Comparison of ENCODE assay signal across 8 mouse cellular contexts in genomic region chr7:137805361-137805760, GRCm38 (mm10).
DNase-seq lines count a peak whose midpoint lies in the region; ATAC-seq and TF ChIP-seq lines count a peak whose summit lies in the region.

No protein-coding gene starts in this region.

- H3K4me2 ChIP-seq in lung, postnatal 0 days (replicated peaks; ENCODE audit: low read depth, low read length): no peak overlapping the region

- no peak for TF ChIP-seq CTCF in lung, postnatal 0 days (IDR thresholded peaks at IDR 0.05)

- TF ChIP-seq EP300 in lung, postnatal 0 days (IDR thresholded peaks at IDR 0.05): no peak

- no peak overlapping the region for H3K27ac ChIP-seq in lung, postnatal 0 days (ENCODE audit: low read length)

- H3K36me3 ChIP-seq in lung, postnatal 0 days (ENCODE audit: insufficient read depth, low read length): no peaks in the 10 kb centered on the region

- H3K4me3 ChIP-seq in lung, postnatal 0 days (ENCODE audit: low read depth, low read length): no peak overlapping the region

- 34% methylated on average over 6 of the region's 6 CpGs for WGBS in lung, postnatal 0 days

- H3K4me1 ChIP-seq in lung, postnatal 0 days (ENCODE audit: insufficient read depth, low read depth, low read length): no peaks in the 10 kb centered on the region

- no peaks in the 10 kb centered on the region for H3K27me3 ChIP-seq in lung, postnatal 0 days (replicated peaks; ENCODE audit: insufficient read depth, low read length)

- H3K9ac ChIP-seq in lung, postnatal 0 days (replicated peaks; ENCODE audit: low read depth): no peak overlapping the region

- no peak for ATAC-seq in lung, postnatal 0 days

- intact Hi-C loops in heart, postnatal 14 days (cut with DNase I): no loop called here

- no peaks in the 10 kb centered on the region for H3K9me3 ChIP-seq in lung, postnatal 0 days (ENCODE audit: low read length)

- DNase-seq in kidney, postnatal 10 days: peak; percentile 17
- DNase-seq in kidney, postnatal 36 days: no peak
- peak; percentile 79 for DNase-seq in embryo, embryonic 10.5 days (ENCODE audit: low spot score)
- DNase-seq in heart, postnatal 14 days: peak; percentile 50 to 61
- DNase-seq in lung, postnatal 0 days (ENCODE audit: low spot score): peak; percentile 22
- no peak for DNase-seq in ovary, postnatal 14 days (ENCODE audit: low spot score)
- no peak for DNase-seq in Muller cell, postnatal 12 days (ENCODE audit: inconsistent ontology term)
- DNase-seq in ovary, adult 18-20 months (ENCODE audit: low spot score): no peak

Comparison
In these comparisons a context has a peak if more than half of its experiments do, and no peak if none do; other contexts are left out.
1. DNase-seq: peak in kidney, postnatal 10 days (single experiment), embryo, embryonic 10.5 days (single experiment), heart, postnatal 14 days (2 of 2) and lung, postnatal 0 days (single experiment); none in kidney, postnatal 36 days (0 of 2), ovary, postnatal 14 days (single experiment), Muller cell, postnatal 12 days (single experiment) and ovary, adult 18-20 months (single experiment).